Mouse (Mus musculus) midbrain, embryonic 11.5 days (tissue): ENCODE results near the gene Ccdc172. TPM values are rescaled to one million over a fixed set of nuclear protein-coding genes. Genes with fewer than 3 reads are reported as not detected.

Source experiments
- ATAC-seq: fragments of 200-750 bp; cut with Nextera tagmentation; 2 replicates; pipeline ENCODE4 v1.8.0; 2017; ENCODE audit warnings: moderate TSS enrichment, moderate library complexity; ENCODE audit not compliant: low FRiP score
- DNase-seq: peaks from one replicate; pipeline ENCODE4 v3.0.0; 2015; ENCODE audit warnings: low spot score; ENCODE audit errors: missing footprints
- H3K27ac ChIP-seq: fragments of 300-500 bp; sonication (generic); 2 replicates; pipeline ENCODE4 v1.5.1; 2014; ENCODE audit warnings: low read depth, low read length
- H3K27me3 ChIP-seq: fragments of 300-500 bp; sonication (generic); 2 replicates; pipeline ENCODE4 v1.6.1; 2014; ENCODE audit warnings: mild to moderate bottlenecking, low read length, moderate library complexity, mixed read lengths; ENCODE audit not compliant: control insufficient read depth, insufficient read depth
- H3K36me3 ChIP-seq: fragments of 300-500 bp; sonication (generic); 2 replicates; pipeline ENCODE4 v1.6.1; 2014; ENCODE audit warnings: mild to moderate bottlenecking, low read length, moderate library complexity, mixed read lengths; ENCODE audit not compliant: control insufficient read depth, insufficient read depth
- H3K4me1 ChIP-seq: fragments of 300-500 bp; sonication (generic); 2 replicates; pipeline ENCODE4 v1.6.1; 2014; ENCODE audit warnings: low read length; ENCODE audit not compliant: control insufficient read depth, insufficient read depth
- H3K4me2 ChIP-seq: fragments of 300-500 bp; sonication (generic); 2 replicates; pipeline ENCODE4 v1.6.1; 2014; ENCODE audit warnings: mild to moderate bottlenecking, moderate library complexity
- H3K4me3 ChIP-seq: fragments of 300-500 bp; sonication (generic); 2 replicates; pipeline ENCODE4 v1.5.1; 2014; ENCODE audit warnings: low read depth, low read length
- H3K9ac ChIP-seq: fragments of 300-500 bp; sonication (generic); 2 replicates; pipeline ENCODE4 v1.6.1; 2014; ENCODE audit warnings: low read length
- H3K9me3 ChIP-seq: fragments of 300-500 bp; sonication (generic); 2 replicates; pipeline ENCODE4 v1.6.1; 2016; ENCODE audit warnings: low read length; ENCODE audit not compliant: control insufficient read depth
- WGBS: fragments of 180-500 bp; shearing (Covaris S2); extraction: QIAGEN DNeasy Blood & Tissue Kit; methylation state at CpG from one replicate; pipeline ENCODE4 v1.1.7; 2014; 5-methylcytosine and 5-hydroxymethylcytosine counted together
- polyA plus RNA-seq: library from polyadenylated mRNA; unstranded; fragments of >200 nt; fragmentation: Nextera tagmentation; extraction: Ambion mirVana; gene quantifications from 2 replicates; pipeline ENCODE4 v1.2.1, GENCODE M21; 2014

The Ccdc172 gene
- polyA plus RNA-seq, 1 experiment from 2014 or later = not detected

- no peak overlapping the region for H3K27ac ChIP-seq
Observed at GRCm38 (mm10) chr19:58500049-58500448, 11.7 kb upstream of the Ccdc172 start.

DNA sequence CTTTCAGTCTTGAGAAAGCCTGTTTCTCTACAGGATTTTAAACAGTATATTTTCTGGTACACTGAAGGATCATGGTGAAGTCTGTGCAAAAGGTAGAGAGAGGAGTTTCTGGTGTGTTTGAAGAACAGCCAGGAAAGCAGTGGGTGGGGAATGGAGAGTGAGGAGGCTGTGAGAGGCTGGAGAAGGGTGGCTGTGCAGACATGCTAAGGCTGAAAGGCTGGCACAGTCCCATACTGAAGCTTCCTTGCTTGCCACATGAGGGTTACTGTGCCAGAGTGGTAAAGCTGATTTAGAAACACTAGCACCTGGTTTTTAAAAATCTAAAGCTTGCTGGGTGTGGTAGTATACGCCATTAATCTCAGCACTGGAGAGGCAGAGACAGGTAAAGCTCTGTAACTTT is 9.9 kb downstream of the Ccdc172 start:
- no peak overlapping the region for H3K4me2 ChIP-seq
- H3K27me3 ChIP-seq = no peaks in the 10 kb centered on the region
- ATAC-seq (no peak), DNase-seq (no peak)
- no peak overlapping the region for H3K9ac ChIP-seq
- no peak overlapping the region for H3K4me3 ChIP-seq
- no peak overlapping the region for H3K27ac ChIP-seq
- no peaks in the 10 kb centered on the region for H3K9me3 ChIP-seq
- peaks cover 3% of the 10 kb centered on the region; the same call in 1 of the 2 replicates for H3K4me1 ChIP-seq
- WGBS = 90% methylated on average over 1 of the region's 1 CpGs
- no peaks in the 10 kb centered on the region for H3K36me3 ChIP-seq

More at GRCm38 (mm10) chr19:58500049-58500448, 11.7 kb upstream of the Ccdc172 start:
- no peak overlapping the region for H3K4me3 ChIP-seq
- H3K4me1 ChIP-seq = no peaks in the 10 kb centered on the region
- 0 out of 2 replicates have a peak, but pooled peaks have one; percentile 35 for ATAC-seq
- H3K9me3 ChIP-seq = no peaks in the 10 kb centered on the region
- DNase-seq = no peak
- H3K27me3 ChIP-seq = no peaks in the 10 kb centered on the region
- H3K9ac ChIP-seq = no peak overlapping the region
- no peak overlapping the region for H3K4me2 ChIP-seq
- no peaks in the 10 kb centered on the region for H3K36me3 ChIP-seq
- WGBS = 87% methylated on average over 2 of the region's 2 CpGs

DNA sequence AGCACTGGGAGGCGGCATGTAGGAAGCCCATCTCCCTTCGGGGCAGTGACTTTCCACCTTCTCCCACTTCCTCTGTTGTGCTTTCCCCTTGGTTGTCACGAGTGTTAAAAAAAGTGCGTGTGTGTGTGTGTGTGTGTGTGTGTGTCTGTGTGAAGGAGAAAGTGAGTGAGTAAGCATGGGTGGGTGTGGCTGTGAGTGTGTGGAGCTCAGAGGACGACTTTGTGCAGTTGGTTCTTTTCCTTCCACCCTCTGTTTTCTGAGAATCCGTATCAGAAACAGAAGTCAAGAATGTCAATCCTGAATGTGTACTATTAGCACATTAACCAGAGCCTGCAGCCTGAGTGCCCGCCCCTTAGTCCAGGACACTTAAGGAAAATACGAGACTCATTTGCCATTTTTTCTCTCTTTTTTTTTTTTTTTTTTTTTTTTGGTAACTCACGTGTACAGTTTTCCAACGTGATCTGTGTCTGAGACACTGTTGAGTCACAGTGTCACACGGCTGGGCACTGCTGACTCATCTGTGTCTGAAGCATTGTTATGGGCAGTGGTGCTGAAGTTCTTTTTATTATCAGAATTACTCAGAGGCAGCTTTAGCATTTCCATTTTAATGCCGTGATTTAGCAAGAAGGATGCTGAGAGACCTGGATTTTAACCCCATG is 12.1 kb downstream of the Ccdc172 start:
- Histone ChIP-seq H3K4me1 (peaks cover 3% of the 10 kb centered on the region; the same call in 1 of the 2 replicates), H3K9ac (no peak overlapping the region), H3K9me3 (no peaks in the 10 kb centered on the region), H3K4me3 (no peak overlapping the region), H3K27me3 (no peaks in the 10 kb centered on the region), H3K27ac (no peak overlapping the region), H3K36me3 (no peaks in the 10 kb centered on the region), H3K4me2 (no peak overlapping the region)
- ATAC-seq = no peak
- 61% methylated on average over 12 of the region's 12 CpGs for WGBS
- DNase-seq = no peak

DNA sequence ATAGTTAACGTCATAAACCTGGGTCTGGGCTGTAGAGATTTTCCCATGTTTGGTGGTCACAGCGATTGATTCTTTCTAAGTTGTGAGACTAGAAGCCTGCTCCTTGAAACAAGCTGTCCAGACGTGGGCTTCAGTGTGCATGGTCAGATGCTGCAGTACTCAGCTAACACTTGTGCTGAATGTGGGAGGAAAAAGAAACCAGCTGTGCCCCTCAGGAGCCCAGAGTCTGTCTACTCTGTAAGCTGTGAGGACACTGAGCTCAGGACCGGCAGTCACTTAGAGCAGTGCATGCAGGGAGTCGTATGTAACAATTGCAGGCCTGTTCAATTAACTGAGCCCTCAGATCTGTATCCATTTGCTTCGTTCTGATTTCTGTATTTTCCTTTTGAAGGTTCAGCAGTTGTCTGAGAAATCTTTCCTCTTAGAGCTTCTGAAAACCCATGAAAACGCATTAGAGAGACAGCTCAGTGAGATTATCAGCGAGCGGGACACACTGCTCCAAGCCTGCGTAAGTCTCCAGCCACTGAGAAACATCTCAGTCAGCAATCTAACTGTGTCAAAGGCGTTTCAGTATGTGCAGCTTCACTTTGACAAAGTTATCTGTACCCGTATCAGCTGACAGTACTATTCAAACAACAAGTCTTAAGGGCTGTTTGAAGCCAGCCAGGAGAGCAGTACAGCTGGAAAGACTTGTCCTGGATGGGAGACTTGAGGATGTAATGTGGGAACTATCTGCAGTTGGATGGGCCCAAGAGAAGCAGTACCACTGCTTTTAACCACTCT is 13.9 kb downstream of the Ccdc172 start:
- no peak overlapping the region for H3K9ac ChIP-seq
- no peak overlapping the region for H3K4me3 ChIP-seq
- no peaks in the 10 kb centered on the region for H3K36me3 ChIP-seq
- no peaks in the 10 kb centered on the region for H3K9me3 ChIP-seq
- ATAC-seq (no peak), DNase-seq (no peak)
- peaks cover 3% of the 10 kb centered on the region; the same call in 1 of the 2 replicates for H3K4me1 ChIP-seq
- WGBS = 74% methylated on average over 12 of the region's 12 CpGs
- H3K27me3 ChIP-seq = no peaks in the 10 kb centered on the region
- no peak overlapping the region for H3K4me2 ChIP-seq
- no peak overlapping the region for H3K27ac ChIP-seq

DNA sequence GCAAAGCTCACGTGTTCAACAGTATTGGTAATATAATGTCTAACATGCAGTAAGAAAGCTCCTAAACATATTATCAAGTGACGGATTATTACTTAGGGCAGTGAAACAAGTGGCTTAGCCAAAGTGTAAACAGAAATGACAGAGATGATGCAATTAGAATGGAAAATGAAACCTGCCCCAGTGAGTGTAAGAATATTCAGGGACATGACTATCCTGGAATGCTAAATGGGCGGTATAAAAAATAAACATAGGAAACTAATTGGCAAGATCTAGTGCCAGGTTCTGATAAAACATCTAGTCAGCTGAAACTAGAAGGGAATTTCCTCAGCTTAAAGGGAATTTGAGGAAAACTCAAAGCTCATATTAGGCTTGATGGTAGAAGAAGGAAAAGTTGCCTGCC is 21.3 kb downstream of the Ccdc172 start:
- H3K27me3 ChIP-seq = no peaks in the 10 kb centered on the region
- no peak overlapping the region for H3K4me2 ChIP-seq
- no peak overlapping the region for H3K27ac ChIP-seq
- H3K9ac ChIP-seq = no peak overlapping the region
- no peaks in the 10 kb centered on the region for H3K36me3 ChIP-seq
- H3K4me3 ChIP-seq = no peak overlapping the region
- no peak for DNase-seq
- no peak for ATAC-seq
- WGBS = 90% methylated on average over 3 of the region's 3 CpGs
- H3K9me3 ChIP-seq = no peaks in the 10 kb centered on the region
- no peaks in the 10 kb centered on the region for H3K4me1 ChIP-seq

DNA sequence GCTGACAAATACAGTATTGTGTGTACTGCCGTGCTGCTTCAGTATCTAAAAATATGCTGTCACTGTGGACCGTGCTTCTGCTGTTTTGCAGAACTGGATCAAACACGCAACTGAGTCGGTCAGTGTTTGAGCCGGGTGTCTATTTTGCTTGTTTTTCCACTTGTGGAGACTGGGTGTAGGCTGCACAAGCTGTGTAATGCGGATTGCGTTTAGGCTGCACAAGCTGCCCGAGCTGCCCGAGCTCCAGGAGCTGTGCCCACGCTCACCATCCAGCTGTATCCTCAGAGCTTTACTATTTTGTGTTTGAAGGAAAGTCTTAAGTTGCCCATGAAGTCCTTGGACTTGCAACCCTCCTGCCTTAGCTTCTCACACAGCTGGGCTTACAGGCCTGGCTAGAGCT is 24.9 kb downstream of the Ccdc172 start:
- H3K9ac ChIP-seq = no peak overlapping the region
- no peak for DNase-seq
- no peak overlapping the region for H3K4me3 ChIP-seq
- H3K27me3 ChIP-seq = no peaks in the 10 kb centered on the region
- no peak for ATAC-seq
- H3K27ac ChIP-seq = no peak overlapping the region
- H3K9me3 ChIP-seq = no peaks in the 10 kb centered on the region
- no peaks in the 10 kb centered on the region for H3K36me3 ChIP-seq
- H3K4me2 ChIP-seq = no peak overlapping the region
- WGBS = 95% methylated on average over 10 of the region's 10 CpGs
- no peaks in the 10 kb centered on the region for H3K4me1 ChIP-seq

- no peaks in the 10 kb centered on the region for H3K36me3 ChIP-seq
- H3K9ac ChIP-seq = no peak overlapping the region
- 90% methylated on average over 5 of the region's 5 CpGs for WGBS
- no peaks in the 10 kb centered on the region for H3K27me3 ChIP-seq
- H3K27ac ChIP-seq = no peak overlapping the region
- DNase-seq (no peak), ATAC-seq (no peak)
- H3K9me3 ChIP-seq = no peaks in the 10 kb centered on the region
- no peak overlapping the region for H3K4me3 ChIP-seq
- H3K4me1 ChIP-seq = no peaks in the 10 kb centered on the region
- H3K4me2 ChIP-seq = no peak overlapping the region
Observed at GRCm38 (mm10) chr19:58540396-58540795, 28.6 kb downstream of the Ccdc172 start.

DNA sequence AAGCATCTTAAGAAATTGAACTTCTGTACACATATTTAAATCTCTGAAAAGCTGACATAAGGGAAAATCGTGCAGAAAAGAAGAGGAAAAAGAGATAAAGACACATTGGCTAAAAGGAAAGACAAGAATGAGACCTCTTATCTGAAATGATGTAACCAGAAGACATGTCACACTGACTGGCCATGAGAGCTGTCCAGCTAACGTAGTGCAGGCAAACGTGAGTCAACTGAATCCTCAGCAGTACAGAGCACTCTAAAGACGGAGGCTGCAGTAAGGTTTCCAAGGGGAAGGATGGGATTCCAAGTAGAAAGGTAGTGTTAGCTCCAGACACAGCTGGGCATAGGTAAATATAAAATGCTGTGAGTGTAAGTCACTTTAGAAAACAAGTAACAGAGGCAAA is 36.6 kb downstream of the Ccdc172 start:
- WGBS = 71% methylated on average over 4 of the region's 4 CpGs
- H3K4me3 ChIP-seq = no peak overlapping the region
- H3K36me3 ChIP-seq = no peaks in the 10 kb centered on the region
- H3K9me3 ChIP-seq = no peaks in the 10 kb centered on the region
- H3K4me1 ChIP-seq = no peaks in the 10 kb centered on the region
- DNase-seq = no peak
- no peak overlapping the region for H3K4me2 ChIP-seq
- no peak for ATAC-seq
- H3K27ac ChIP-seq = no peak overlapping the region
- H3K27me3 ChIP-seq = no peaks in the 10 kb centered on the region
- no peak overlapping the region for H3K9ac ChIP-seq

GRCm38 (mm10) chr19:58550489-58550888 is 38.7 kb downstream of the Ccdc172 start:
- DNase-seq = no peak
- ATAC-seq = no peak
- 75% methylated on average over 1 of the region's 1 CpGs for WGBS
- Histone ChIP-seq H3K27me3 (no peaks in the 10 kb centered on the region), H3K36me3 (no peaks in the 10 kb centered on the region), H3K9ac (no peak overlapping the region), H3K9me3 (no peaks in the 10 kb centered on the region), H3K4me3 (no peak overlapping the region), H3K4me2 (no peak overlapping the region), H3K4me1 (no peaks in the 10 kb centered on the region), H3K27ac (no peak overlapping the region)
